Mouse (Mus musculus) liver, postnatal 0 days (tissue): ENCODE data around the gene Phlda1.

ENCODE experiments used
- CTCF ChIP-seq: sonication (generic); IDR thresholded peaks from 2 replicates; pipeline ENCODE4 v1.5.1; 2016; ENCODE audit warnings: antibody characterized with exemption, low read depth
- EP300 ChIP-seq: IDR thresholded peaks from 2 replicates; pipeline ENCODE4 v1.6.1; 2016; ENCODE audit warnings: antibody characterized with exemption, low read depth, mild to moderate bottlenecking

DNA sequence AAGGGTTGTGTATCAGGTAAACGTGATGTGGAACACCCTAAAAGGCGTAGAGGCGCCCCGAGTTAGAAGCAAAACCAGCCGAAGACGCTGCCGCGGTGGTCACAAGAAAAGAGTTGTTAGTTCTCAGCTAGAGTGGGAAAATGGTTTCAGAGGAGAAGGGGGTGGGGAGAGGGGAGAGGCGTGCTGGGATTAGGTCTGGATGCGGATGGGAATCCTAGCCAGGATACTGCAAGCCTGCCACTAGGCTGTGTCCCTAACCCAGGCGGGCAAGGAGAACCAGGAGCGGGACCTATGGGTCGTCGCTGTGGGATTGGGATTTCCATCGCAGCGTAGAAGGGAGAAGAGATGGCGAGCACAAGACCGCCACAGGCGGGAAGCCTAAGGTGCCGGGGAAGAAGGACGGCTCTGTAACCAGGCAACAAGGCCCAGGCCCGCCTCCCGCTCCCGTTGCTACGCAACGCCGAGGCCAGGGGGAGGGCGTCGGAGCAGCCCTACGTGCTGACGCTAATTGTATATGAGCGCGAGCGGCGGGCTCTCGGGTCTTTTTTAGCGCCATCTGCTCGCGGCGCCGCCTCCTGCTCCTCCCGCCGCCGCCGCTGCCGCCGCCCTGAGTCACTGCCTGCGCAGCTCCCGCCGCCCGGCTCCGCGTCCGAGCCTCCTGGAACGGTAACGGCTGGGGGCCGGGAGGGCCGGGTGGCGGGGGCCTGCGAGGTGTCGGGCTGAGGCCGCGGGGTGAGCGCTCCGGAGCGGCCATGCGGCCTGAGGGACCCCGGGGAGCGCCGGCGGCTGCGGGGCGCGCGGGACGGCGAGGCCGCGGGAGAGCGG is 33.2 kb upstream of the Phlda1 start, which contains the start of gene Nap1l1:
- TF ChIP-seq CTCF (no peak; the same call in 1 of the 2 replicates), EP300 (no peak)
